Mouse (Mus musculus) natural killer cell, adult 2 months (primary cell): ENCODE results near the gene 4930518I15Rik.
A peak's percentile ranks its signal among the peaks of the same experiment; 100 is the strongest.
"Not testable (repeated sequence)": the region's sequence is repeated elsewhere in the genome, so short reads cannot be mapped to it uniquely, and the experiment has no call there.

Experiments used
- DNase-seq, 2 experiments: peaks; one replicate each; pipeline ENCODE4 v3.0.0; 2022; ENCODE audit warnings: low spot score in 2 of 2

The 4930518I15Rik gene

DNA sequence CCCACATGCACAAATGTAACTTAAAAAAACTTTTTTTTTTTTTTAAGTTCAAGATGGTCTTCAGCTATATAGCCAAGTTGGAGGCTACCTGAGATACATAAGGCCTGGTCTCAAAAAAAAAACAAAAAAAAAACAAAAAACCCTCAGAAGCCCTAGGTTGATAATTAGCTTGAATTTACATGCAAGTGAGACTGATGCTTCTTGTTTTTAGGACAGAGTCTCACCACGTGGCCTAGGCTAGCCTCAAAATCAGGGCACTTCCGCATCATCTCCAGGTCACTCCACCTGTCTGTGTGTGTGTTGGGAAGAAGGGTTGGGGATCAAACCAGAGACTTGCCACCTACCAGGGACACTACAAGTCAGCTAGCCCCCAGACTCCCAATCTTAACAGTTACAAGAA lies at the start of gene 4930518I15Rik:
Gene 4930518I15Rik (minus strand): TSS at position 112 of the 400 bp plus-strand sequence.
- DNase-seq: no peak

DNA sequence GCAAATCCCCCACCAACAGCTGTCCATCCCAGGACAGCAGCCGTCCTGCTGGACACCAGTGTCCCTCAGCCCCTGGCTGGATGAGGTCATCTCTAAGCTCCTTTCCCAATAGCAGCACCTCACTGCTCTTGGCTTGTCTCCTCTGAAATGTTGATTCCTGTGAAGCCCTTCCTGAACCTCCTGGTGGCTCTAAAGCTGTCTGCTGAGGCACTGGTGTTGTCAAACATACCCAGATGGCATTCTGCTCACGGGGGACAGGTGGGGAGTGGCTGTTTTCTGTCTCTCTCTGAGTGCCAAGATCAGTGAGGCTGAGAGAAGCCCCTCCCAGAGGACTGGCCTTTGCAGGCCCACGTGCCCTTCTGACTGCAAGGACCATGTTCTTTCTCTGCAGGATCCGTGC lies 48.2 kb upstream of the 4930518I15Rik start:
- DNase-seq: not testable (repeated sequence)

- no peak for DNase-seq
These were observed 47.4 kb upstream of the 4930518I15Rik start for GRCm38 (mm10) chr2:156904976-156905717.

DNA sequence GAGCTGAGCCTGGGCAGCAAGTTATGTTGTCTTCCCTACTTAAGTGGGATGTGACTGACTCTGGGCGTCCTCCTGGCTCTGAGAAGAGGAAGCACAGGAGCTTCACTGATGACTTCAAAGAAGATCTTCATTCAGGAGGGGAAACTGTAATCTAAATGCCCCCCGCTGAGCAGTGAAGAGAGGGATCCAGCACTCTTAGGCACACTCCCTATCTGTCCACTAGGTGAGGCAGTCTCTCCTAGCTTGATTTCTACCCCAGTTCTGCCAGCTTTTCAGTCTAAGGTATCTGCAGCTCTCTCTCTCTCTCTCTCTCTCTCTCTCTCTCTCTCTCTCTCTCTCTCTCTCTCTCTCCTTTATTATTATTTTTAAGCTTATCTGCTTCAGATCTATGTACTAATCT lies 45.6 kb upstream of the 4930518I15Rik start:
- DNase-seq: no peak

DNA sequence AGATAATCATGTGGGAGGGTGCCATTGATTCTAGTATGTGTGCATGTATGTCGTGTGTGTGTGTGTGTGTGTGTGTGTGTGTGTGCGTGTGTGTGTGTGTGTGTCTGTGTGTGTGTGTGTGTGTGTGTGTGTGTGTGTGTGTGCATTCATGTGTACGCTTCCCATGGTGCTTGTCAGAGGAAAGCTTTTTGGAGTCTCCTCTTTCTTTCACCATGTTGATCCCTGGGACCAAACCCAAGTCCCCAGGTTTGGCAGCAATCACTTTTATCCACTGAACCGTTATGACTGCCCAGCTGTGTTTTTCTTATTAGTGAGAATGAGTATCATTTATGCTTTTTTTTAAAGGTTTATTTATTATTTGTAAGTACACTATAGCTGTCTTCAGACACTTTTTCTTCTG lies 44.7 kb upstream of the 4930518I15Rik start:
- not testable (repeated sequence) for DNase-seq

- DNase-seq: no peak
These were observed 44.1 kb upstream of the 4930518I15Rik start for GRCm38 (mm10) chr2:156901883-156902282.

- DNase-seq: no peak
These were observed 43.6 kb upstream of the 4930518I15Rik start for GRCm38 (mm10) chr2:156901344-156901743.

GRCm38 (mm10) chr2:156899184-156899583 lies 41.4 kb upstream of the 4930518I15Rik start:
- no peak for DNase-seq

DNA sequence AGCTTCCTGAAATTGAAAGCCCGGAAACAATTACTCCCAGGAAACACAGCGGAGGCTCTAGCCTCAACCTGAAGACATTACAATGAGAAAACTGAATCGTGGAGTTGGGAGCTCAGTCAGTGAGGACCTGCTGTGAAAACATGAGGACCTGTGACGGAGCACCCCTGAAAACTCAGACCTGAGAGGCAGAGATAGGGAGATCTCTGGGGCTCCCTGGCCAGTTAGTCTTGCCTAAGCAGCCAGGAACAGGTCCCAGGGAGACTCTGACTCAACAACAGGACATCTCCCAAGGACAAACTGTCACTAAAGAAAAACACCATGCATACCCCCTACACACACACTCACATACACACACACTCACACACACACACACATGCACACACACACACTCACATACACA lies 40.6 kb upstream of the 4930518I15Rik start:
- DNase-seq: no peak

DNA sequence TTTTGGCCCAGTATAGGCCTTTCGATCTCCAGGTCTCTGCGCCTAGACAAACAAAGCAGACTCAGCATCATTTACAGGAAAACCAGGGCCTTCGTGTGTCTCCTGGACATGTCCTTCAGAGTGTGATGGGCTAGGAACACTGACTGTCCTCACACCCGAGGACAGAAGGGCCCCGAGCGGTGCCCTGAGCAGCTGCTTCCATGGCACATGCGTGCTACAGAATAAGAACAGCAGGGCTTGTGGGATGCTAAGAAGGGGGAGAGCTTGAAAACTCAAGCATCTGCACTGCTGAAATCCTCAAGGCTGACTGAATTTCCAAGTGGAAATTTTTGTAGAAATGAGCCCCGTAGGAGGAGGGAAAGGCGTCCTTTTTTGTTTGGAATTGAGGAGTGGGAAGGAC lies 39.3 kb upstream of the 4930518I15Rik start:
- DNase-seq: no peak

GRCm38 (mm10) chr2:156896384-156896914 lies 38.7 kb upstream of the 4930518I15Rik start:
- DNase-seq: no peak

DNA sequence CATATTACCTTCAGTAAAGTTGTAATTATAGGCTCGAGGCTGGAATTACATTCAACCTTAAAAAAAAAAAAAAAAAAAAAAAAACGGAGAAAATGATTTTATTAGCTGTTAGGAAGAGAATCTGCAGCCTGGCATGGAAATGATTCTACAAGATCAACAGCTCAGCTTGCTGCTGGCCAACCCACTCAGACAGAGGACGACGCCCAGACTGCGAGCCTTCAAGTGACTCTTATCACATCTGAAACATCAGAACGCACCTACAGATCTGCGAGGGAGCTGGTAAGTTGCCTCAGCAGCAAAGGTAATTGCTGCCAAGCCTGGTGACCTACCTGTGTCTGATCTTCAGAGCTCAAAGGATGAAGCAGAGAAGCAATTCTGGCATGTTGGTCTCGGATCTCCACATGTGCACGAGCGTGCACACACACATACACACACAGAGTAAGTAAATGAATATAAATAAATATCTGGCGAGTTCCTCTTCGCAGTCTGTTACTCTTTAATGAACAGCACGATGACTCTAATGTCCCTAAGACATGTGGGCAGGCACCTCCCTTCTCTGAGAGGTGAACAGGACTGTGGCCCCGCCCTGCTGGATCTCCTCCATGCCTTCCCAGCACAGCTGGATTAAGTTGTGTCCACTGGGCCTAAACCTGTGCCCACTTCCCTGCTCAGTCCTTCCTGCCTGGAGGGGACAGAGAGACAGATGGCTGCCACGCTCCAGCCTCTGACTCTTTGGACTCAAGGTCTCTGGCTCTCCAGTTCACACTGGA lies 36.9 kb upstream of the 4930518I15Rik start:
- DNase-seq: no peak

GRCm38 (mm10) chr2:156892821-156893220 lies 35.1 kb upstream of the 4930518I15Rik start:
- DNase-seq: no peak

DNA sequence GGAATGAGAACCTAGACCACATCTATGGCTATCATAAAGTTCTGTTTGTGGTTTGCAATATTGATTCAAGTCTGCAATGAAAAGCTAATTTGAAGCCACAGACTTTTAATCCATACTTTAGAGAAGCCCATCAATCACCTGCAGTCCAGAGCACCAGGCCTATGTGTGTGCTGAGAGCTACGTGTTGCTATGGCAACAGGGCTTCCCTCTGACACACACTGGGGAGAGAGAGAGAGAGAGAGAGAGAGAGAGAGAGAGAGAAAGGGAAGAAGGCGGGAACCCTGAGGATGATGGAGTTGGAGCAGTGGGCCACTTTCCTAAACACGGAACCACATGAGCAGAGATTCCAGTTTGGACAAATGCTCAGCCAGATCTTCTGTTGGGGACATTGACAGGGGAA lies 34.5 kb upstream of the 4930518I15Rik start:
- no peak for DNase-seq

GRCm38 (mm10) chr2:156888490-156888889 lies 30.7 kb upstream of the 4930518I15Rik start:
- DNase-seq: no peak

DNA sequence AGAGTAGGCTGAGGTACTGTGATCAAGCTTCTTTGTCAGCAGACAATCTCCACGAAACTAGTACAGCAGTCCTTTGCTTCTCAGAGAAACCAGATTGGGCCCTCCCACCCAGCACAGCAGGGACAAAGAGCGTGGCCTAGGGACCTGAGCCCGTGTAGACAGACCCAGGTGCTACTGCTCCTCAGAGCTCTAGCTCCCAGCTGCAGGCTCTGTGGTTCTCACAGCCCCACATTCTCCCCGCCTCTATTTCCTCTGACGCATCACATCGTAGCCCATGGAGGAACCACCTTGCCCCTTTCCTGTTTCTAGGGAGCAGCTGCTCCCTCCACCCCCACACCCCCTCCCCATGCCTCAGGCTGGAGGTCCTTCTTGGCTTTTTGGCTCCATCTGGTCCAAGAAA lies 29.3 kb upstream of the 4930518I15Rik start, which contains the start of gene Sla2:
Gene Sla2 (minus strand): TSS at position 176 of the 400 bp plus-strand sequence.
- peak; percentile 59 to 60 for DNase-seq

GRCm38 (mm10) chr2:156886084-156886631 lies 28.4 kb upstream of the 4930518I15Rik start:
- DNase-seq: peak; percentile 19 to 39

DNA sequence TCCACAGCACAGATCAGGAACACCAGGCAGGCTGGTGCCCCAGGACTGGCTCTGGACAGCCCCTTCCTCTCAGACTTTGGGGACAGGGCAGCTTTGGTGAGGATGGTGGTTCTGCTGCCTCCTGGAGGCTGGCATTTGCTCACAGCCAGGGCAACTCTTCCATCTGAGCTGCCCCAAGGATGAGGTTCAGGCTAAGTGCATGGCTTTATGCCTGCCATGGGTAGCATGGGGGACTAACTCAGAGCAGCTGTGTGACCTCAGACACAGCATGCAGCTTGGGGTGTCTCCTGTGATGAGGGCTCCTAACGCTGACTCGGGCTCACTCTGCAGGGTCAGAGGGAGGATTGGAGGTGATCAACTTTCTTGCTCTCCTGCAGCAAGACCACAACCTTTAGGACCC lies 27.9 kb upstream of the 4930518I15Rik start:
- DNase-seq: not testable (repeated sequence)

GRCm38 (mm10) chr2:156884396-156885211 lies 26.9 kb upstream of the 4930518I15Rik start:
- DNase-seq: no peak

GRCm38 (mm10) chr2:156882431-156883001 lies 24.8 kb upstream of the 4930518I15Rik start:
- peak in 1 of 2 experiments; percentile 26 for DNase-seq

DNA sequence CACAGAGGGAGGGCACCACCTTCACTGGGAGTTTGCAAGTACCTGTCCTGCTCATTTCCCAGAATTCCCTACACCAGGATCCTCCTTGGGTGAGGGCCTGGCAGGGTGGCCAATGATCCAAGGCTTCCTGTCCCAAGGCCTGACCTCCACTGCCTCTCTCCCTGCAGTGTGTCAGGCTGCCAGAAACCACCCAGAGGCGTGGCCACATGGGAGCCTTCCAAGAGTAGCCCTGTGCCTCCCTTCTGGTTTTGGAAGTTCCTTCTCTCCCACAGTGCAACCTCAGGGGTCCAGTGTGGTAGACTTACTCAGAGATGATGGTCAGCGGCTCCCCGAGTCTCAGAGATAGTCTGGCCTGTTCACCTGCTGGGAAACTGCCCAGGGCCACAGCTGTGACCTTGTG lies 21.8 kb upstream of the 4930518I15Rik start:
- no peak for DNase-seq
